Mouse (Mus musculus) neutrophil, adult 5-6 weeks (primary cell): ENCODE results near the gene Rpl27a. TPM values are rescaled to one million over a fixed set of nuclear protein-coding genes. Genes with fewer than 3 reads are reported as not detected.

Experiments used
- ATAC-seq: fragments of 151-379, 151-347 bp; 2 replicates; pipeline ENCODE4 v1.8.0; 2017; ENCODE audit warnings: mild to moderate bottlenecking, moderate TSS enrichment; ENCODE audit not compliant: insufficient number of reproducible peaks, poor library complexity, low FRiP score, severe bottlenecking; ENCODE audit errors: extremely low read depth
- total RNA-seq: library from RNA; stranded (forward); fragments of 200-1000 nt; gene quantifications from 2 replicates; pipeline ENCODE4 v1.2.3, GENCODE M21; 2017

Rpl27a gene
- total RNA-seq, 1 experiment from 2014 or later, result 374 TPM

DNA sequence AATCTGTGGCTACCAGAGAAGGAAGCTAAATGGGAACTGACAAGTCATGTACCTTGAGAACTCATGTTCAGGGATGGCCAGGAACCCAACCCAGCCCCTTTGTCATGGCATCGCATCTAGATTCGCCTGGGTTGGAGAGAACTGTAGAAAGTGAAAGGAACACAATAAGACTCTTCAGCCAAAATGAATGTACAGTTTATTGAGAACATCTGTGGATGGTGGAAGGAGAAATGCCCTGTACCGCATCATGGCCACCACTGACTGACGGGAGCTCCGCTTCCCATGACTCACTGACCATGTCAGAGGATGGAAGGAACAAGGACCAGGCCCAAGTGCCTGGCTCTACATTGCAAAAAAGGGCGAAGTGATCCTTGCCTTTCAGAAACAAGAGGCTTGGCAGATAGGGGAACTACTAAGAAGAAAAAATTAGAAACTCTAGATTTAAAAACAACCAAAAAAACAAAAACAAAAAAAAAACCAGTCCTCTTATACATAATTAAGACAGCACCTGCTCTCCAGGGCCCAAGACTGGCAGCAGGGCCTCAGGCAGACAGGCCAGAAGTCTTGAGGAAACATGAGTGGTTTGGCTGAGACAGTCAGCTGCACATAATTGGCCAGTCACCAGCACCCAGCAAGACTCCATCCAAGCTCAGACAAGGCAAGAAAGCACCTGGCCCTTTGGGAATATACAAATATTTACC, 4.9 kb downstream of the Rpl27a start:
- ATAC-seq, result no peak

DNA sequence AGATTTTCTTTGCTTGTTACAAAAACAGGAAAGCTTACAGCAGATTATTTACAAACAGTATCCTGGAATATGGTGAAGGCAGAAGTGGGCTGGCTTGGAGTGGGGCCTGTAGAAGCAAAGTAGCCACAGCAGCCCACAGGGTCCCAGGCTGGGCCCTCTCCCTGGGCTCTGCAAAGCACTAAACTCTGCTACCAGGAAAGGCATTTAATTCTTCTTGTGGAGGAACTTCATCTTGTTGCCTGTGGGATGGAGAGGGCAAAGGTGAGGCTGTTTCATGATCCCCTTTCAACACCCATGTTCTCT, 5.4 kb downstream of the Rpl27a start:
- no peak for ATAC-seq

- no peak for ATAC-seq
Measured at GRCm38 (mm10) chr7:109524763-109525162, 5.8 kb downstream of the Rpl27a start.

DNA sequence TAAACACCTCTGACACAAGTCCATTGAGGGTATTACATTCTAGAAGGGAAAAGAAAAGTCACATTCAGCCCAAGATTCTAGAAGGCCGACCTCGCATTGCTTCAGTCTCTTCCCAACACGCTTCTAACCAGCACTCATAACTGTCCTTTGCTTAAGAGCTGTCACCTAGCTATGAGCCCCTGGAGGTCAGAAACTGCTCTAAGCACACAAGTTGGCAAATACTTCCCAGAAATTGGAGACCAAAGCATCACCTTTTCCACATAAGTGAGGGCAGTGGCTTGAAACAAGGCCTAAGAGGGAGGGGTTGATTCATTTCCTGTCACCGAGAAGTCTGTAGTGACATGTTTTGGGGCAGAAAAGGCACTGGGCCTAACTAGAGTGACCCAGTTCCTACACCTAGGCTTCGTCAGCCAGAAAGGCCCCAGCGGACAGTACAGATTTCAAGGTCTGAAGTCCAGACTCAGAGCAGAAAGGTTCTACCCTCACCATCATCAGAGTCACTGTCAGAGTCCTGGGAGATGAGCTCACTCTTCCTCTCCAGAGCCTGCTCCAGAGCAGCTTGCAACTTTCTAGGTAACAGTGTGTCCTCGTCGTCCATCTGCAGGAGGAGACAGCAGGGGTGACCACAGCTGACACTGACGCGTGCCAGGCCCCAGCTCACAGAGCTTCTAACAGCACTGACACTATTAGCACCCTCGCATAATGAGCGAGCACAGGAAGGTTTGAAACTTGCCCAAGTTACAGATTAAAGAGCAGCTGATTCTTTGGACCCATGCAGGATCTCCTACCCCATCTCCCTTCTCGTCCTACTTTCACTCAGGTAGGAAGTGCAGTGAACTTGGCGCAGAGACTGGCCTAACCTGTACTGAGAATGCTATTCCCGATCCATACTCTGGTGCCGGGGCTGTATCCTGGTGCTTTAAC, 7.1 kb downstream of the Rpl27a start:
- ATAC-seq, result no peak

GRCm38 (mm10) chr7:109527536-109527935, 8.6 kb downstream of the Rpl27a start:
- ATAC-seq, result no peak

DNA sequence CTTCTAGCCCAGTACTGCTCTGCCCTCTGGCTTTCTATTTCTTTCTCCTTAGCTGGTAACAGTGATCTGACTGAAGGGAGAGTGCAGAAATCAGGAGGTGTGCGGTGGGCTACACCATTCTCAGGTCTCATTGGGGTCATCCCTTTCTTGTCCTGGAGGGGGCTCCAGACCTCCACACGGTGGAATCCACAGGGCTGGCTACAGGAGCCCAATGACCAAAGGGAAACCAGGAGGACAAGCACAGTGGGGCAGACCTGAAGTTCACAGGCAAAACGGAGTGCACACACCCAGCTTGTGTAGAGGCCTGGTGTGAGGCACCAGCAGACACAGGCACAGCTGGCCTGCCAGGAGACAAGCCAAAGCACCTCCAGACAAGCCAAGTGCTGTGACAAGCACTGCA, 9.4 kb downstream of the Rpl27a start:
- no peak for ATAC-seq

DNA sequence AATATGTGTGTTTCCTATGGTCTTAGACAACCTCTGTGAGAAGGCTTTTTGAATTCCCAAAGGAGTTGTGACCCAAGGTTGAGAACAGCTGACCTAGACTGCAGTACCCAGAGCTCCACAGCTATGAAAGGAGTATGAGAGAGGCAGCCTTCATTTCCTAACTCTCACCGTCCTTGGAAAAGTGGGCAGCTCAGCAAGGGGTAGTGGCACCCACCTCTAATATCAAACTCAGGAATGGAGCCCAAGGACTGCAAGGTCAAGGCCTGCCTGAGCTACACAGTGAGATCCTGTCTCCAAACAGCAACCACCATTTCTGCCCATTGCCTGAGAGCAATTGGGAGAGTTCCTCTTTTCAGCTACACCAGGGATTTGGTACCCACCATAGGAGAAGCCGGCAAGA, 10.8 kb downstream of the Rpl27a start:
- ATAC-seq, result no peak

DNA sequence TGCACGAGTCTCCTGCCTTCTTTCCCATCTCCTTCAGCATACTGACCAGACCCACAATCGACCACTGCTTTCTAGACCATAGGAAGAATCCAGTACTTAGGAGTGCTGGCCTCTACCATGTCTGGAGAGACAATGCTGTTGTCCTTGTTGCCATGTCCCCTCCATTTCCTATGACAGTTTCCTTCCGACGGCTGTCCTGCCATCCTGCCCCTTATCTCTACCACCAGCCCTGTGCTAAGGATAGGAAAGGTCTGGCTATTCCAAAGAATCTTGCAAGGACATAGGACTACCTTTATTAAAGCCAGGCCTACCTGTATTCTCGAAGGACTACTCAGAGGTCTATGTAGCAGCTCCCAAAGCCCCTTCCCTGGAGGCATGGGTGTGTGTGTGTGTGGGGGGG, 12.6 kb downstream of the Rpl27a start:
- ATAC-seq, result no peak

GRCm38 (mm10) chr7:109532691-109533090, 13.7 kb downstream of the Rpl27a start:
- no peak for ATAC-seq

- ATAC-seq, result no peak
Measured at GRCm38 (mm10) chr7:109533129-109533528, 14.2 kb downstream of the Rpl27a start.

GRCm38 (mm10) chr7:109533888-109534287, 14.9 kb downstream of the Rpl27a start:
- ATAC-seq, result no peak

DNA sequence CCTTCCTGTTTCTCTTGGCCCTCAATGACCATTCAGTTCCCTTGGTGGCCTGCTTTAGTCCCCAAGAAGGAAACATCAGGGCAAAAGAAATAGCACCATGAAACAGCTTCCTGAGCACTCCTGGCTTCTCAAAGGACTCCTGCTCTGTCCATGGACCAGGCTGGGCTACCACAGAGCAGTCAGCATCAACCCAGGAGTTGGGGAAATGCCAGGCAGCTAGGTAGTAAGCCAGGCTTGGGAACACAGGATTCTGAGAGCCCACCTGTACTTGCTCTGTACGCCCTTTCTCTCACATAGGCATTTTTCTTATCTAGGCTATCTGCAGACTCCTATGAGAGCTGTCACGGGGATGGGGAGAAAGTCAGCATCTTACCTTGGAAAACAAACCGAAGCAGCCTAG, 16.0 kb downstream of the Rpl27a start:
- ATAC-seq, result no peak

- no peak for ATAC-seq
Measured at GRCm38 (mm10) chr7:109536451-109536946, 17.6 kb downstream of the Rpl27a start.

DNA sequence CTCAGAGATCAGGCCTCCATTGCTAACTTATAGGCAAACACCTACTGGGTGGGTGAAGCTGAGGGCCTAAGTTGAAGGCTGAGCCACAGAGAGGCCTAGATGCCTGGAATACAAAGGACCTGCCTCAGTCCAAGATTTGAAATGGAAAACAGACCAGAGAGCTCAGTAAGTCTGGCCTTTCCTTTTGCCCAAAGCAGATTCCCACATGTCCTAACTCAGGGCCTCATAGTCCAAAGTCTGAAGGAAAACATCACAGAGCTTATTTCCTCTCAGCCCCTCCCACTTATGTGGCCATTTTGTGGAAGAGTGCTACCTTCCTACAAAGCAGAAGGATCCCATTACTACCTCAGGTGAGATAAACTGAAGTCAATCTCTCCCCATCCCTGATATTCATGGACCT, 22.0 kb downstream of the Rpl27a start:
- ATAC-seq, result no peak

DNA sequence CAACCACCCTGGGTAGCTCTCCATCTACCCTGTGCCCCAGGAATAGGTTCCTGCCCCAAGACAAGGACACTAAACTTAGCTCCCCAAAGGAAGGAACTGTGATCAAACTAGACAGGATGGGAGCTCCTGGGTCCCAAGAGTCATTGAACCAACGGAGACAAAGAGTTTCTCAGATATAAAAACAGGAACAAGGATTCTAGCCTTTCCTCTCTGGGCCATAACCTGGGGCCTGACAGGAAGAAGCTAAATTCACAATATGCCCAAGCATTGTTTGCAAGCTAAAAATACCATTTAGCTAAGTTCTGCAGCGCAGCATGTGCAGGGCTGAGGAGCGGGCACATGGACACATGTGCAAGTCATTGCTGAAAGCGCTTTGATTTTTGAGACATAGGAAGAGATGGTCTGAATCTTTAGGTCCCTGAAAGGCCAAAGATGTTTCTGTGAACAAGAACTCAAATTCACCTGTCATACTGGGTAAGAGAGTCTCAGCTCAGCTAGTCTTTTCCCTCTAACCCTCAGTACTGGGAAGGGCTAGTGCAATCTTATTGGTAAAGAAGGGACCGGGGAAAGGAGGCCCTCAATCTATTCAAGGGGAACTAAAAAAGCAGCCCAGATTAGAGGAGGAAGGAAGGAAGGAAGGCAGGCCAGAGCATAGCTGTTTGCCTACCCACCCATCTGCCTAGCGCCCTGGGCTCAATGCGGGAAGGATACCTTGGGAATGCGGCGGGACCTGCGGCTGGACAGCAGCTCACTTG, 22.8 kb downstream of the Rpl27a start:
- no peak for ATAC-seq

DNA sequence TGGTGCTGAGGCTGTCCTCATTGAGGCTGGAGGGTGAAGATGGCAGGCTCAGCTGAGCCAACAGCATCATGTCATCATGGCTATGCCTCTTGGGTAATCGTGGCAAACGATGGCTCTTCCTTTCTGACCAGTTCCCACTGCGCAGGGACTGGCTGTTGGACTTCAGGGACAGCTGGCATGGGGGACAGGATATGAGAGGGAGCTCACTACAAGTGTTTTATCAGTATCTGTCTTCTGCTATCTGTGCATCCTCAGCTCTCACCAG, 23.3 kb downstream of the Rpl27a start:
- no peak for ATAC-seq

- no peak for ATAC-seq
Measured at GRCm38 (mm10) chr7:109544792-109545191, 25.8 kb downstream of the Rpl27a start.

DNA sequence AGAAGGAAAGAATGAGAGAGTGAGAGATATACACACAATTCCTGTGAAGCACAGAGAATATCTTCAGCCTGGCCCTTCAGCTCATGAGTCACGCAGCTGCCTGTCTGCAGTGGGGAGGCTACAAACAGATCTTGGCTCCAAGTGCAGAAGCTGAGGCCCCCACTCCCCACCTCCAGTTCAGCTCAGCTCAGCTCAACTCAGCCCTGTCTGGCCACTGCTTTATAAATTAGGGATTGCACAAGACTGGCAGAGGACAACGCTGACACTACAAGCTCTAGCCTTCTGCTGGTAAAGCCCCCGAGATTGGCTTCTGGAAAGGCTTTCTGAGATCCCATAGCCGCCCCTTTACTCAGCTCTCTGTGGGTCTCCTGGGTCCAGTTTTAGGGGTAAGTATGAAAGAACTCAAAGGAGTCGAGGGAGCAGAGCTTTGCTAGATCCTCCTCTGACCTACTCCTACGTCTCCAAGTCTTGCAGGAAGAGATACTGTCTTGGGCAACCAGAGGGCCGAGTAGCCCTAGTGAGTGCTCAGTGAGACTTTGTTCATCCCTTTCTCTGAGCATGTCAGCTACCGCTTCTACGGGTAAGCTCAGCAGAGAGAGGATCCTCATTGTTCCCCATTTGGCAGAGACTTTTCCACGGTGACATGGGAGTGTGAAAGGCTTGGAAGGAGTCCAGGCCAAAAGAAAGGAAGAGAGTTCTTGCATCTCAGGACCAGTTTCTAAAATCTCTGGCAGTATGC, 26.5 kb downstream of the Rpl27a start:
- no peak for ATAC-seq

DNA sequence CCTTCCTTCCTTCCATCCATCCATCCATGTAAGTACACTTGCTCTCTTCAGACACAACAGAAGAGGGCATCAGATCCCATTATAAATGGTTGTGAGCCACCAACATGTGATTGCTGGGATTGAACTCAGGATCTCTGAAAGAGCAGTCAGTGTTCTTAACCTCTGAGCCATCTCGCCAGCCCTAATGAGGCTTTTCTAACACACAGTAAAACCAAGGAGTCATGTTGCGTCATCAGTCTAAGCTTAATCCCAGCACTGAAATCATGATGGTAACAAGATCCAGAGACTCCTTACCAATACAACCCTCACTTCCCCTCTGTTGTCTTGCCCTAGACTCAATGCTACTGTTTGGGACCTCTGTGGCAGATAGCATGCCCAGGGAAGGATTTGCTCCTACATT, 27.2 kb downstream of the Rpl27a start:
- ATAC-seq, result no peak
